Mouse (Mus musculus) bone marrow, adult 2 months (tissue): ENCODE results near the gene Ngb. TPM values are rescaled to one million over a fixed set of nuclear protein-coding genes. Genes with fewer than 3 reads are reported as not detected.

Experiments used
- H3K27ac ChIP-seq: fragments of 200-500 bp; 2 replicates; pipeline ENCODE4 v1.5.1; 2012; ENCODE audit warnings: low read depth, mild to moderate bottlenecking, control low read depth, inconsistent platforms, low read length; ENCODE audit not compliant: control insufficient read depth, poor library complexity, insufficient read depth
- H3K4me1 ChIP-seq: fragments of 200-500 bp; 2 replicates; pipeline ENCODE4 v1.6.1; 2011; ENCODE audit warnings: low read length; ENCODE audit not compliant: control insufficient read depth, insufficient read depth
- H3K4me3 ChIP-seq: fragments of 200-500 bp; replicated peaks from 2 replicates; pipeline ENCODE3; 2011; ENCODE audit warnings: mild to moderate bottlenecking, low read depth, low read length, control low read depth; ENCODE audit not compliant: control insufficient read depth
- CTCF ChIP-seq: fragments of 200-500 bp; IDR thresholded peaks from 2 replicates; pipeline ENCODE4 v1.5.1; 2011; ENCODE audit warnings: low read length, control low read depth; ENCODE audit not compliant: control insufficient read depth, insufficient read depth
- POLR2A ChIP-seq: fragments of 200-500 bp; IDR thresholded peaks from 2 replicates; pipeline ENCODE4 v1.6.1; 2011; ENCODE audit warnings: low read depth, mild to moderate bottlenecking, control low read depth, low read length, borderline replicate concordance; ENCODE audit not compliant: control insufficient read depth
- WGBS: fragments of 180-500 bp; shearing (Covaris S2); methylation state at CpG from one replicate; pipeline ENCODE4 v1.1.7; 2018; 5-methylcytosine and 5-hydroxymethylcytosine counted together
- polyA plus RNA-seq: library from polyadenylated mRNA; stranded (reverse); fragments of >200 nt; gene quantifications from 2 replicates; pipeline ENCODE4 v1.2.4, GENCODE M21; 2011; ENCODE audit warnings: low replicate concordance; ENCODE audit not compliant: missing spikeins, insufficient read depth, insufficient read length

Gene Ngb
- not detected in 2 replicates for polyA plus RNA-seq

DNA sequence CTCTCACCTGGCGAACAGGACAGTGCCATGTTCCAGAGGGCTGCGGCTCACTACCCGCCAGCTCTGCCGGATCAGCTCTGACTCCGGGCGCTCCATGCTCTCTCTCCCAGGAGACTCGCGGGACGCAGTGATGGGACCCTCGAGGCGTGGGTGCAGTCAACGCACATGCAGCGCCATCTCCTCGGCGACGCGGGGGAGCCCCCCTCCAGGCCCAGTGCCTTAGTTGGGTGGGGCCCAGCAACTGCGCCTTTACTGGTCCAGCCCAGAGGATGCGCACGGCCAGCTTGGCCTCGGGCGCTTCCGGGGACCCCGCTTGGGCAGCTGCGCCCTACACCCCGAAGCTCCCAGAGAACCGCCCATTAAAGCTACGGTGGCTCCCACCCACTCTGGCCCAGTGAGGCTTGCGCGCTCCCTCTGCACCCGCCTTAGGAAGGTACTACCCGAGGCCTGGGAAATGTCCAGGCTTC, at the start of gene Ngb:
Gene Ngb (minus strand): TSS at position 375 of the 467 bp plus-strand sequence.
- H3K27ac ChIP-seq = no peak within 1 kb of the TSS
- TF ChIP-seq CTCF (no peak), POLR2A (no peak)
- H3K4me3 ChIP-seq = no peak within 1 kb of the TSS
- WGBS = 12% methylated on average over 32 of the region's 32 CpGs
- H3K4me1 ChIP-seq = no peaks in the 10 kb centered on the region

DNA sequence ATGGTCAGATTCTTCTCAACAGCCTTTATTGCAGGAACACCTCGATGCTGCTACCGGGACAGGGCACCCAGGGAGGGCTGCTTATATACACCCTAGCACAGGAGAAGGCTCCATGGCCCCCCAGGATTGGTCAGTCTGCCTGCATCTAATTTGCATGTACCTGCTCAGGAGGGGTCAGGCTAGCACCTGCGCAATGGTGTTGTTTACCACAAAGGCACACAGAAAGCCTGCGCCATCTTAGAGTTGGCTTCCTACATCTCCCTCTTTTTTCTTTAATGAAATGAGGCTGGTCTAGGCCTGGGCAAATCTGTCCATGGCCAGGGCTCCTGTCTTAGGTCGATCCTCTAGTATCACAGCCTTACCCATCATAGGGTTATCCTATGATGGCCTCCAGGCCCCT, 47.1 kb upstream of the Ngb start:
- Histone ChIP-seq H3K27ac (no peak overlapping the region), H3K4me1 (no peaks in the 10 kb centered on the region; the same call in 1 of the 2 replicates), H3K4me3 (no peak overlapping the region)
- TF ChIP-seq POLR2A = no peak
- TF ChIP-seq CTCF = no peak
- 95% methylated on average over 5 of the region's 5 CpGs for WGBS

DNA sequence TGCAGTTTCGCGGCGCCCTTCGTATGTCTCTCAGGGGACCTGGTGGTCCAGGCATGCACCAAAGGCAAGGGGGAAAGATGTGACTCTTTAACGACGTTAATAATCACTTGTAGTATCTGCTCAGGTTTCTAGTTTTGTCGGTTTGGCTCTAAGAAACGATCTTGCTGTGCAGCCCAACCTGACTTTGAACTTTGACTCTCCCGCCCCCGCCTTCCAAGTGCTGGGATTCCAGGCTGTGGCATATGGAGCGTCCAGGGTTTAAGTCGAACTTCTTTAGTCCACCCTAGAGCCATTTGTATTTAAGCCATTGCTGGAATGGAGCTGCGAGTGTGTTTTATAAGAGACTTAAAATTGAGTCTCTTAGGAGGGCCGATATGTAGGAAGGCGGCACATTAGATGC, 45.8 kb upstream of the Ngb start:
- Histone ChIP-seq H3K4me1 (no peaks in the 10 kb centered on the region), H3K4me3 (peak overlapping the region; percentile 98), H3K27ac (no peak overlapping the region)
- no peak for TF ChIP-seq POLR2A
- TF ChIP-seq CTCF = no peak
- WGBS = 14% methylated on average over 15 of the region's 15 CpGs

- under 1% methylated on average over 61 of the region's 61 CpGs for WGBS
- Histone ChIP-seq H3K27ac (peak within 1 kb of the TSS; percentile 73), H3K4me3 (peak within 1 kb of the TSS; percentile 98), H3K4me1 (no peaks in the 10 kb centered on the region)
- TF ChIP-seq POLR2A = peak; percentile 54
- no peak for TF ChIP-seq CTCF
Measured at GRCm38 (mm10) chr12:87147395-87148089, 45.2 kb upstream of the Ngb start, which contains the start of gene Pomt2. TSS of gene Pomt2 (minus strand) at chr12:87147968.

DNA sequence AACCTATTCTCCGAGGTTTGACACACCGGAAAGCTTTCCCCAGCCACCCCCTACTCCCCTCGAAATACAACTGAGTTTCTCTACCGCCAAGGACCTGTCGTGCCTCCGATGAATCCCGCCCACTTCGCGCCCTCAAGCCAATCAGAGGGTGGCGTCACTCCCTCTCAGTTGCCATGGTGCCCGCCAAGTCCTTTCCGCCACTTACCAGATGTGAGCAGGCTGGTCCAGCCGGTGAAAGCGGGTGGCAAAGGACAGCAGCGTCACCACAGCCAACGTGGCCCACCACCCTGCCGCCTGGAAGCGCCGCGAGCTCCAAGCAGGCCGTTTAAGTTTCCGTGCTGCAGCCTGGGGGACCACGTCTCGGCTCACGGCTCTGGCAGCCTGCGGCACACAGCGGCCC, 44.6 kb upstream of the Ngb start, which contains the start of gene Gstz1:
Gene Gstz1 (plus strand): TSS at position 200 of the 400 bp plus-strand sequence.
- Histone ChIP-seq H3K27ac (peak within 1 kb of the TSS; percentile 73), H3K4me1 (no peaks in the 10 kb centered on the region), H3K4me3 (peak within 1 kb of the TSS; percentile 98)
- 0% methylated on average over 27 of the region's 27 CpGs for WGBS
- TF ChIP-seq POLR2A (peak; percentile 33; the same call in 1 of the 2 replicates), CTCF (no peak)

DNA sequence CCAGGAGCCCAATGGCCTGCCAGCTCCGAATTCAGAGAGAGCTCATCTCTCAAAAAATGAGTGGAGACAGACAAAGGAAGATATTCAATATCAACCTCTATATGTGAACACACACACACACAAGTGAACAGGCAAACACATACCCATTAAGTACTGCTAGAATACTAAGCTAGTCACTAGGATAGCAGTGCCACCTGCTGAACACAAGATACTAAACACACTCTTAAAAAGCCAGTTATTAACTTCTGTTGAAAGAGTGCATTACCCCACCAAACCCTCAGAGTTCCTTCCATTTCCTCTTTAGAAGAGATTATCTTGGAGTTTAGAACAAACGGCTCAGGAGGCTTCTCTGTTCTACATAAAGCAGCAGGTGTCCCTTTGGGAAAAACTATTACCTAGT, 39.8 kb upstream of the Ngb start:
- Histone ChIP-seq H3K4me3 (no peak overlapping the region), H3K27ac (no peak overlapping the region), H3K4me1 (no peaks in the 10 kb centered on the region)
- WGBS = 46% methylated on average over 2 of the region's 2 CpGs
- TF ChIP-seq CTCF (no peak), POLR2A (no peak)

GRCm38 (mm10) chr12:87138768-87139167, 36.4 kb upstream of the Ngb start:
- WGBS = 34% methylated on average over 2 of the region's 2 CpGs
- TF ChIP-seq POLR2A = no peak
- no peak for TF ChIP-seq CTCF
- H3K27ac ChIP-seq = no peak overlapping the region
- no peak overlapping the region for H3K4me3 ChIP-seq
- no peaks in the 10 kb centered on the region for H3K4me1 ChIP-seq

DNA sequence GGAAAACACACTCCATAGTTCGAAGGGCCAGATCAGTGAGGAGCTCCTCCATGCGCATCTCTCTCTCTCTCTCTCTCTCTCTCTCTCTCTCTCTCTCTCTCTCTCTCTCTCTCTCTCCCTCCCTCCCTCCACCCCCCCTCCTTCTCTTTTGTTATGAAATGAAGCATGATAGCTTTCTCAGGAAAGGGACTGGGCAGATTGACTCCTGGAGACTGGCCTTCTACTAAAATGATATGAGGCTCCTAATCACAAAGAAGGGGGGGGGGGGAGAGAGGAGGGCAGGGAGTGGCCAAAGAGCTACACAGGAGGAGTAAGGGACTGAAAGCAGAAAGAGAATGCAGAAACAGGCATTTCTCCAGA, 36.0 kb upstream of the Ngb start:
- Histone ChIP-seq H3K27ac (no peak overlapping the region), H3K4me3 (no peak overlapping the region), H3K4me1 (no peaks in the 10 kb centered on the region)
- TF ChIP-seq CTCF = no peak
- TF ChIP-seq POLR2A = no peak
- 86% methylated on average over 2 of the region's 2 CpGs for WGBS
